Mouse (Mus musculus): ENCODE results near the gene Adamts14. TPM values are rescaled to one million over a fixed set of nuclear protein-coding genes. Genes with fewer than 3 reads are reported as not detected.

Gene Adamts14
- polyA plus RNA-seq, 1 experiment, result not detected

- TF ChIP-seq TAL1 (IDR thresholded peaks at IDR 0.05; ENCODE audit: low read length) (no peak), GATA1 (IDR thresholded peaks at IDR 0.05; ENCODE audit: low read length) (no peak)
- Histone ChIP-seq H3K27me3 (ENCODE audit: control insufficient read depth) (no peaks in the 10 kb centered on the region), H3K4me3 (replicated peaks) (no peak overlapping the region), H3K36me3 (ENCODE audit: control insufficient read depth) (no peaks in the 10 kb centered on the region), H3K4me1 (ENCODE audit: control insufficient read depth) (no peaks in the 10 kb centered on the region), H3K9me3 (ENCODE audit: control insufficient read depth, low read length) (no peaks in the 10 kb centered on the region)
These were observed 7.9 kb upstream of the Adamts14 start for GRCm38 (mm10) chr10:61281115-61281514.

- no peaks in the 10 kb centered on the region for H3K36me3 ChIP-seq (ENCODE audit: control insufficient read depth)
- no peaks in the 10 kb centered on the region for H3K9me3 ChIP-seq (ENCODE audit: control insufficient read depth, low read length)
- H3K4me3 ChIP-seq (replicated peaks), result no peak overlapping the region
- peaks cover 21% of the 10 kb centered on the region for H3K27me3 ChIP-seq (ENCODE audit: control insufficient read depth)
- H3K4me1 ChIP-seq (ENCODE audit: control insufficient read depth), result no peaks in the 10 kb centered on the region
- TF ChIP-seq TAL1 (IDR thresholded peaks at IDR 0.05; ENCODE audit: low read length) (no peak), GATA1 (IDR thresholded peaks at IDR 0.05; ENCODE audit: low read length) (no peak)
These were observed 4.9 kb upstream of the Adamts14 start for GRCm38 (mm10) chr10:61277918-61278674.

DNA sequence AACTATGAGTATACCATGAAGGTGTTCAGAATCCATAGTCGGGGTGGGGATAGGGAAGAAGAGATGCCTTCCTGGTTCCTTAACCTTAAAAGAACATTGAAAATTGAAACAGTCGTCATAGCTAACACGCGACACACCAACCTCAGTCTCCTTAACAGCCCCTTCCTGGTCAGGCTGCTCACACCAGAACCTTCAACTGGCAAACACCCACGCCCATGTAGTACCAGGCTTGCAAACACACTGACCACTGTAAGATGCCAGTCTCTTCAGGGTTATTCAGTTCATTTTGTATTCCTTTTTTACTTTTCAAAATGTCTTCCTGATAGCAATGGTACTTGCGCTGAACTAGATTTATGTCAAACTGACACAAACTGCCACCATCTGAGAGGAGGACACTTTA lies 3.8 kb upstream of the Adamts14 start:
- Histone ChIP-seq H3K9me3 (ENCODE audit: control insufficient read depth, low read length) (no peaks in the 10 kb centered on the region), H3K36me3 (ENCODE audit: control insufficient read depth) (no peaks in the 10 kb centered on the region), H3K27me3 (ENCODE audit: control insufficient read depth) (peaks cover 31% of the 10 kb centered on the region), H3K4me3 (replicated peaks) (no peak overlapping the region), H3K4me1 (ENCODE audit: control insufficient read depth) (no peaks in the 10 kb centered on the region)
- no peak for TF ChIP-seq TAL1 (IDR thresholded peaks at IDR 0.05; ENCODE audit: low read length)
- TF ChIP-seq GATA1 (IDR thresholded peaks at IDR 0.05; ENCODE audit: low read length), result no peak

DNA sequence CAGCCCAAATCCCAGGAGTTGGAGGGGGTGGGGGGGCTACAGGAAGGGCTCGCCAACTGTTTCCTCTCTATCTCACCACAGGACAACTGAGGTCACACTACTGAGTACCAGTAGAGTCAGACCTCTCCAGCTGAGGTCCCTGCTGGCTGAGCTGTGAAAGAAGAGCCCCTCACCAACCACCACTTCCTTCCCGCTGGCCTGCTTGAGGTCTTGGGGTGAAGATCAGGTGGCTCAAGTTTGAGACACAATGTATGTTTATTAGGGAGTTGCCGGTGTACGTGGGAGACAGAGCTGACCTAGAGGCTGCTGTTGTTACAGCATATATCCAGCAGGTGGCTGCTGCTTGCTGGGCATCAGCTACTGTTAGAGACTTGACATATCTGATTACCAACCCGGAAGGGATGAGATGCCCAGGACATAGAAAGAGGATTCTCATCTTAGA lies 2.5 kb upstream of the Adamts14 start:
- Histone ChIP-seq H3K4me1 (ENCODE audit: control insufficient read depth) (no peaks in the 10 kb centered on the region), H3K27me3 (ENCODE audit: control insufficient read depth) (peaks cover 32% of the 10 kb centered on the region), H3K36me3 (ENCODE audit: control insufficient read depth) (no peaks in the 10 kb centered on the region), H3K4me3 (replicated peaks) (no peak overlapping the region), H3K9me3 (ENCODE audit: control insufficient read depth, low read length) (no peaks in the 10 kb centered on the region)
- TF ChIP-seq TAL1 (IDR thresholded peaks at IDR 0.05; ENCODE audit: low read length) (no peak), GATA1 (IDR thresholded peaks at IDR 0.05; ENCODE audit: low read length) (no peak)

GRCm38 (mm10) chr10:61274532-61274931 lies 1.3 kb upstream of the Adamts14 start:
- H3K36me3 ChIP-seq (ENCODE audit: control insufficient read depth), result no peaks in the 10 kb centered on the region
- H3K9me3 ChIP-seq (ENCODE audit: control insufficient read depth, low read length), result no peaks in the 10 kb centered on the region
- H3K4me3 ChIP-seq (replicated peaks), result no peak overlapping the region
- H3K27me3 ChIP-seq (ENCODE audit: control insufficient read depth), result peaks cover 32% of the 10 kb centered on the region
- no peak for TF ChIP-seq GATA1 (IDR thresholded peaks at IDR 0.05; ENCODE audit: low read length)
- TF ChIP-seq TAL1 (IDR thresholded peaks at IDR 0.05; ENCODE audit: low read length), result no peak
- no peaks in the 10 kb centered on the region for H3K4me1 ChIP-seq (ENCODE audit: control insufficient read depth)

DNA sequence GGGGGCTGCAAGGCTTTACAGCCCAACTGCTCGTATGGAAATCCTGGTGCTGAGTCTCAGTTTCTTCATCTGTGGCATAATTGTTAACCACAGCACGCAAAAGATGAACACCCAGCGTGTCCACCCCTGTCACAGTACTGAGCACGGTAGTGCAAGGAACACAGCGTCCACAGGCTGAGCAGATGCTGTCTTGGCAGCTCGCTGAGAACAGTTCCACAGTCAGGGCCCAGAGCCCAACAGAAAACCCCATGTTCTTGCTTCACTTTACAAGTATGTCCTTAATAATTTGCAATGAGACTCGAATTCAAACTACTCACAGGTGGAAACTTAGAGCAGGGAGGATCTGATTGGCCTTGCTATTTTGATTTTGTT lies 592 bp upstream of the Adamts14 start:
- H3K27me3 ChIP-seq (ENCODE audit: control insufficient read depth), result peaks cover 32% of the 10 kb centered on the region
- TF ChIP-seq TAL1 (IDR thresholded peaks at IDR 0.05; ENCODE audit: low read length) (no peak), GATA1 (IDR thresholded peaks at IDR 0.05; ENCODE audit: low read length) (no peak)
- no peak overlapping the region for H3K4me3 ChIP-seq (replicated peaks)
- no peaks in the 10 kb centered on the region for H3K9me3 ChIP-seq (ENCODE audit: control insufficient read depth, low read length)
- no peaks in the 10 kb centered on the region for H3K36me3 ChIP-seq (ENCODE audit: control insufficient read depth)
- H3K4me1 ChIP-seq (ENCODE audit: control insufficient read depth), result no peaks in the 10 kb centered on the region

- no peaks in the 10 kb centered on the region for H3K4me1 ChIP-seq (ENCODE audit: control insufficient read depth)
- H3K36me3 ChIP-seq (ENCODE audit: control insufficient read depth), result no peaks in the 10 kb centered on the region
- peaks cover 32% of the 10 kb centered on the region for H3K27me3 ChIP-seq (ENCODE audit: control insufficient read depth)
- no peak overlapping the region for H3K4me3 ChIP-seq (replicated peaks)
- no peaks in the 10 kb centered on the region for H3K9me3 ChIP-seq (ENCODE audit: control insufficient read depth, low read length)
- TF ChIP-seq GATA1 (IDR thresholded peaks at IDR 0.05; ENCODE audit: low read length), result no peak
These were observed 607 bp downstream of the Adamts14 start for GRCm38 (mm10) chr10:61272631-61273030.

GRCm38 (mm10) chr10:61272089-61272626 lies 1.1 kb downstream of the Adamts14 start:
- no peaks in the 10 kb centered on the region for H3K9me3 ChIP-seq (ENCODE audit: control insufficient read depth, low read length)
- H3K4me1 ChIP-seq (ENCODE audit: control insufficient read depth), result no peaks in the 10 kb centered on the region
- no peaks in the 10 kb centered on the region for H3K36me3 ChIP-seq (ENCODE audit: control insufficient read depth)
- no peak overlapping the region for H3K4me3 ChIP-seq (replicated peaks)
- TF ChIP-seq GATA1 (IDR thresholded peaks at IDR 0.05; ENCODE audit: low read length), result no peak
- no peak for TF ChIP-seq TAL1 (IDR thresholded peaks at IDR 0.05; ENCODE audit: low read length)
- peaks cover 32% of the 10 kb centered on the region for H3K27me3 ChIP-seq (ENCODE audit: control insufficient read depth)

- H3K27me3 ChIP-seq (ENCODE audit: control insufficient read depth), result peaks cover 4% of the 10 kb centered on the region
These were observed 5.9 kb downstream of the Adamts14 start for GRCm38 (mm10) chr10:61267378-61267777.

More at GRCm38 (mm10) chr10:61267378-61267777, 5.9 kb downstream of the Adamts14 start:
- no peaks in the 10 kb centered on the region; the same call in 1 of the 2 replicates for H3K9me3 ChIP-seq (ENCODE audit: control insufficient read depth, low read length)
- no peak overlapping the region for H3K4me3 ChIP-seq (replicated peaks)
- H3K36me3 ChIP-seq (ENCODE audit: control insufficient read depth), result no peaks in the 10 kb centered on the region
- TF ChIP-seq GATA1 (IDR thresholded peaks at IDR 0.05; ENCODE audit: low read length) (no peak), TAL1 (IDR thresholded peaks at IDR 0.05; ENCODE audit: low read length) (no peak)
- H3K4me1 ChIP-seq (ENCODE audit: control insufficient read depth), result no peaks in the 10 kb centered on the region
